In the genomic region with DNA sequence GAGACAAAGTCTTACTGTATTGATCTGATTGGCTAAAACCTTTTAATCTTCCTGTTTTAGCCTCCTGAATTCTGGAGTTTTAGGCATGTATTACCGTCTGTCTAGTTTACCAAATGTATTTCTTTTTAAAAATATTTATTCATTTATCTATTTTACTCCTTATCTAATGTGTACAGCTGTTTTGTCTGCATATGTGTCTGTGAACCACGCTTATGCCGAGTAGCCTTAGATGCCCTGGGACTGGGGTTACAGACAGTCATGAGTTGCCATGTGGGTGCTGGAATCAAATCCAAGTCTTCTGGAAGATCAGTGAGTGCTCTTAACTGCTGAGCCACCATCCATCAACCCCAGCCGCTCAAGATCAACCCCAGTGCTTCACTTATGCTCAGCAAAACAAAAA, we compare ENCODE assay signal across 33 mouse cellular contexts. TPM values are rescaled to one million over a fixed set of nuclear protein-coding genes. Genes with fewer than 3 reads are reported as not detected.
A peak's percentile ranks its signal among the peaks of the same experiment; 100 is the strongest.
DNase-seq lines count a peak whose midpoint lies in the region; ATAC-seq and TF ChIP-seq lines count a peak whose summit lies in the region.
"Had no signal": no experiment of that assay in that cellular context is flagged by ENCODE, and none has a peak within 500 bp of the region (broad histone marks: within the 10 kb centered on the region; RNA-seq: fewer than 3 reads in every experiment).

No protein-coding gene starts in this region.

- H3K27ac ChIP-seq in liver, embryonic 12.5 days: no peak overlapping the region
- H3K27ac ChIP-seq in liver, embryonic 14.5 days: no peak overlapping the region
- H3K27ac ChIP-seq: forebrain, embryonic 13.5 days; heart, embryonic 10.5 days; heart, embryonic 15.5 days; hindbrain, embryonic 13.5 days; kidney, postnatal 0 days had no signal

- H3K27me3 ChIP-seq in liver, embryonic 12.5 days (replicated peaks): no peaks in the 10 kb centered on the region; the same call in 1 of the 2 replicates
- no peaks in the 10 kb centered on the region for H3K27me3 ChIP-seq in liver, embryonic 14.5 days (ENCODE audit: control insufficient read depth, insufficient read depth, low read length)
- H3K27me3 ChIP-seq: CH12.LX; heart, embryonic 15.5 days; hindbrain, embryonic 13.5 days had no signal

- no peaks in the 10 kb centered on the region for H3K9me3 ChIP-seq in liver, embryonic 12.5 days (replicated peaks)
- no peaks in the 10 kb centered on the region for H3K9me3 ChIP-seq in liver, embryonic 14.5 days (ENCODE audit: control insufficient read depth, low read length)
- H3K9me3 ChIP-seq: forebrain, embryonic 13.5 days; heart, embryonic 10.5 days; heart, embryonic 15.5 days; hindbrain, embryonic 13.5 days had no signal

- DNase-seq in liver: no peak
- DNase-seq in c-Kit-positive CD71-positive TER-119-negative erythroid progenitor cells, embryonic 14.5 days (ENCODE audit: low read depth): peak; percentile 29
- DNase-seq in liver, embryonic 14.5 days (ENCODE audit: low read depth in 3 of 3, low spot score in 3 of 3): peak; percentile 20 to 33 (median 24)
- no peak for DNase-seq in left cerebral cortex, adult 18-20 months (ENCODE audit: low spot score in 2 of 2)
- DNase-seq in gastrocnemius, adult 18-20 months (ENCODE audit: low spot score): no peak
- no peak for DNase-seq in left cerebral cortex, postnatal 4 days
- DNase-seq: adrenal gland, postnatal 36 days; cerebellum, adult 11 months; cerebellum, adult 9-10 months; gastrocnemius, postnatal 14 days; heart, postnatal 4 days; kidney, adult 8-10 months; kidney, postnatal 4 days; layer of hippocampus, postnatal 36 days; lung, postnatal 4 days; midbrain, embryonic 14.5 days; retina, postnatal 1 day; right cerebral cortex, postnatal 14 days; thymus, adult 2 months; thymus, postnatal 36 days had no signal

- H3K36me3 ChIP-seq in liver, embryonic 12.5 days: no peaks in the 10 kb centered on the region
- H3K36me3 ChIP-seq in liver, embryonic 14.5 days (replicated peaks; ENCODE audit: control insufficient read depth, insufficient read depth, low read depth): no peaks in the 10 kb centered on the region
- H3K36me3 ChIP-seq: heart, embryonic 10.5 days; hindbrain, embryonic 13.5 days had no signal

- 41% methylated on average over 4 of the region's 4 CpGs for WGBS in liver, embryonic 12.5 days (ENCODE audit: insufficient replicate concordance)
- WGBS in liver, embryonic 14.5 days (ENCODE audit: insufficient replicate concordance): 26% methylated on average over 4 of the region's 4 CpGs

- peak; percentile 51; the same call in 1 of the 2 replicates for ATAC-seq in liver, embryonic 12.5 days
- ATAC-seq in liver, embryonic 14.5 days (ENCODE audit: insufficient read depth): peak; percentile 55; the same call in 1 of the 2 replicates
- peak; percentile 66 for ATAC-seq in megakaryocyte-erythroid progenitor cell, adult 5-6 weeks (replicated peaks; ENCODE audit: low FRiP score, low TSS enrichment, poor library complexity, severe bottlenecking)
- ATAC-seq: forebrain, embryonic 13.5 days; intestine, embryonic 16.5 days had no signal

- peak overlapping the region; percentile 8; the same call in 1 of the 2 replicates for H3K4me2 ChIP-seq in liver, embryonic 12.5 days
- no peak overlapping the region for H3K4me2 ChIP-seq in liver, embryonic 14.5 days (ENCODE audit: low read depth)
- H3K4me2 ChIP-seq: forebrain, embryonic 13.5 days; heart, embryonic 15.5 days; hindbrain, embryonic 13.5 days had no signal

- no peak overlapping the region for H3K4me3 ChIP-seq in liver, embryonic 12.5 days
- no peak overlapping the region for H3K4me3 ChIP-seq in liver, embryonic 14.5 days (ENCODE audit: insufficient read depth in 1 of 2, low read depth in 2 of 2, low read length in 2 of 2)
- H3K4me3 ChIP-seq: forebrain, embryonic 13.5 days; heart, embryonic 10.5 days; heart, embryonic 15.5 days; hindbrain, embryonic 13.5 days had no signal

- 0 out of 2 replicates have a peak, but pooled peaks have one; percentile 14 for TF ChIP-seq EP300 in liver, embryonic 14.5 days (IDR thresholded peaks at IDR 0.05; ENCODE audit: low read depth)

- no peak for TF ChIP-seq CTCF in liver, embryonic 14.5 days (IDR thresholded peaks at IDR 0.05; ENCODE audit: low read depth)

- peaks cover 24% of the 10 kb centered on the region for H3K4me1 ChIP-seq in liver, embryonic 12.5 days
- H3K4me1 ChIP-seq in liver, embryonic 14.5 days (replicated peaks; ENCODE audit: control insufficient read depth in 2 of 2, insufficient read depth in 2 of 2, low read length in 1 of 2): peaks cover 13 to 18% of the 10 kb centered on the region in 2 experiments
- H3K4me1 ChIP-seq: heart, embryonic 15.5 days had no signal

- H3K9ac ChIP-seq in liver, embryonic 12.5 days: no peak overlapping the region
- H3K9ac ChIP-seq in liver, embryonic 14.5 days (replicated peaks): no peak overlapping the region
- H3K9ac ChIP-seq: forebrain, embryonic 13.5 days; heart, embryonic 15.5 days; hindbrain, embryonic 13.5 days had no signal

- intact Hi-C loops in left cerebral cortex, postnatal 4 days (cut with DNase I): no loop called here

RNA-seq across cellular contexts. Expression of a gene that starts 36.8 kb away (rescaled TPM):
- polyA plus RNA-seq in liver, embryonic 12.5 days (2016; fragmentation: Nextera tagmentation; extraction: Ambion mirVana): 0.59 and 0.67 TPM in 2 replicates
- polyA plus RNA-seq in liver, embryonic 14.5 days (2012; rRNA removed): 0.10 and 0.22 TPM in 2 replicates
- polyA plus RNA-seq in liver, embryonic 14.5 days (2014; fragmentation: Nextera tagmentation; extraction: Ambion mirVana): 0.13 and 0.23 TPM in 2 replicates
- not detected in 2 replicates for total RNA-seq in megakaryocyte-erythroid progenitor cell, adult 5-6 weeks (2014; fragmentation: Nextera tagmentation)
- not detected in 2 replicates for total RNA-seq in megakaryocyte-erythroid progenitor cell, adult 5-6 weeks (2017)
- total RNA-seq in left cerebral cortex, adult 18-20 months (2021): 10 to 100 TPM; 82.9 to 87.3 TPM
- under 1 TPM; 0.09 to 0.31 TPM for total RNA-seq in gastrocnemius, adult 18-20 months (2021)
- total RNA-seq in left cerebral cortex, postnatal 4 days (2021): 10 to 100 TPM; 30.9 to 36.1 TPM
- total RNA-seq: granulocyte monocyte progenitor cell, adult 5-6 weeks; liver, adult 2 months; monocyte, adult 5-6 weeks had no signal
- polyA plus RNA-seq: C2C12; liver, adult 2 months had no signal

RNA-seq across cellular contexts. Expression of a gene that starts 46.9 kb away (rescaled TPM):
- polyA plus RNA-seq in liver, embryonic 12.5 days (2016; fragmentation: Nextera tagmentation; extraction: Ambion mirVana): 0.04 and 0.19 TPM in 2 replicates
- polyA plus RNA-seq in liver, embryonic 14.5 days (2012; rRNA removed): 0.01 and 0.02 TPM in 2 replicates
- 0.03 TPM in 1 of 2 replicates, not detected in the other for polyA plus RNA-seq in liver, embryonic 14.5 days (2014; fragmentation: Nextera tagmentation; extraction: Ambion mirVana)
- total RNA-seq in megakaryocyte-erythroid progenitor cell, adult 5-6 weeks (2014; fragmentation: Nextera tagmentation): not detected in 2 replicates
- not detected in 2 replicates for total RNA-seq in megakaryocyte-erythroid progenitor cell, adult 5-6 weeks (2017)
- 1 to 10 TPM in 1 of 2 experiments, under 1 TPM in 1; 0.93 to 1.1 TPM for total RNA-seq in left cerebral cortex, adult 18-20 months (2021)
- total RNA-seq in gastrocnemius, adult 18-20 months (2021): 1 to 10 TPM; 2.1 to 3.7 TPM
- 1 to 10 TPM in 1 of 2 experiments, under 1 TPM in 1; 0.74 to 2.0 TPM for total RNA-seq in left cerebral cortex, postnatal 4 days (2021)
- total RNA-seq: CH12.LX; granulocyte monocyte progenitor cell, adult 5-6 weeks; monocyte, adult 5-6 weeks had no signal
- polyA plus RNA-seq: liver, adult 2 months had no signal

Comparison
In these comparisons a context has a peak if more than half of its experiments do, and no peak if none do; other contexts are left out.
1. DNase-seq: peak in c-Kit-positive CD71-positive TER-119-negative erythroid progenitor cells, embryonic 14.5 days (single experiment) and liver, embryonic 14.5 days (3 of 3); none in liver (single experiment), left cerebral cortex, adult 18-20 months (0 of 2), gastrocnemius, adult 18-20 months (single experiment) and left cerebral cortex, postnatal 4 days (single experiment).
2. RNA of a gene that starts 36.8 kb away (total RNA-seq): 82.9 to 87.3 TPM in left cerebral cortex, adult 18-20 months and 30.9 to 36.1 TPM in left cerebral cortex, postnatal 4 days; 0.09 to 0.31 TPM in gastrocnemius, adult 18-20 months and not detected in megakaryocyte-erythroid progenitor cell, adult 5-6 weeks; every median in the first group is over 10 times any median in the second.
3. Peak in every context shown above with its lines, with median percentiles within 50 percentile points of each other: ATAC-seq.